Mouse (Mus musculus) 3T3-L1 (cell line): ENCODE results near the gene B4galnt4.

Experiments
- DNase-seq: peaks from one replicate; pipeline ENCODE4 v3.0.0-alpha.2; 2015; ENCODE audit warnings: low read depth, low spot score

Gene B4galnt4

DNA sequence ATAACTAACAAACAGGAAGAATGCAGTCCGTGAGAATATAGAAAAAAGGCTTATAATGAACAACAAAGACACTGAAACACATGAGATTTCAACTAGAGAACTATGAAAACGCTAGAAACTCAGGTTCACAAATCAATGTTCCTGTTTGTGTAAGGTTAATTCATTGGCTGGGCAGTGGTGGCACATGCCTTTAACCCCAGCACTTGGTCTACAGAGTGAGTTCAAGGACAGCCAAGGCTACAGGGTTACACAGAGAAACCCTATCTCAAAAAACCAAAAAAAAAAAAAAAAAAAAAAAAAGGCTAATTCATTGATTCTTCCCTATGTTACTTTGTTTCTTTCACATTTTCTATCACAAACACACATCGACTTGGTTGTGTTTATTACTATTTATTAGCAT, 59.7 kb downstream of the B4galnt4 start:
- DNase-seq: no peak

DNA sequence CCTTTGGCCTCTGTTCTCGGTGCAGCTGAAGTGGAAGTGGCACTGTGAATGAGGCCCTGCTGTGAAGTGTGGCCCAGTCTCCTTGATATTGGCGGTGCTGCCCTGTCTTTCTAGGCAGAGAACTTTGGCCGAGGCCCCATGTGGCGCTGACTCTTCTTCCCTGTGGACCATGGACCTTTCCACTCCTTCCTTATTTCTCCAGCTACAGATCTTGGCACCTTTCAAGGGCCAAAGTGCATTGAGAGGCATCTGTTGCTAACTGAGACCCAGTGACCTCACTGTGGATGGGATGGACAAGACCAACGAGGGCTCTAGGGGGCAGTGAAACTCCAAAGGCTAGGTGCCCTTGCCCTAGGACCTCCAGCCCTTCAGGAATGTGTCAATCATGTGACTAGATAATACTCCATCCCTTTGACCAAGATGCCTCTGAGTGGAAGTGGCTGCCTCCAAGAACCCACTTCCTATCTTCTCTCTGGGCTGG, 60.2 kb downstream of the B4galnt4 start:
- DNase-seq: no peak
